ENCODE assay signal across 13 mouse cellular contexts in genomic region chr9:62484107-62484506, GRCm38 (mm10). TPM values are rescaled to one million over a fixed set of nuclear protein-coding genes. Genes with fewer than 3 reads are reported as not detected.
DNase-seq lines count a peak whose midpoint lies in the region; ATAC-seq and TF ChIP-seq lines count a peak whose summit lies in the region.
"Had no signal": no experiment of that assay in that cellular context is flagged by ENCODE, and none has a peak within 500 bp of the region (broad histone marks: within the 10 kb centered on the region; RNA-seq: fewer than 3 reads in every experiment).

No protein-coding gene starts in this region.

- H3K4me1 ChIP-seq in heart, embryonic 11.5 days (ENCODE audit: control insufficient read depth, insufficient read depth, low read length) = no peaks in the 10 kb centered on the region; the same call in 1 of the 2 replicates
- H3K4me1 ChIP-seq in stomach, embryonic 14.5 days (ENCODE audit: control insufficient read depth, insufficient read depth, low read length) = no peaks in the 10 kb centered on the region
- no peaks in the 10 kb centered on the region for H3K4me1 ChIP-seq in stomach, postnatal 0 days (replicated peaks; ENCODE audit: control insufficient read depth, insufficient read depth)
- H3K4me1 ChIP-seq in hindbrain, embryonic 16.5 days (ENCODE audit: control insufficient read depth, insufficient read depth, low read depth, low read length) = peaks cover 20% of the 10 kb centered on the region
- H3K4me1 ChIP-seq: liver, embryonic 13.5 days had no signal

- H3K4me3 ChIP-seq in heart, embryonic 11.5 days (ENCODE audit: low read depth, low read length) = no peak overlapping the region
- no peak overlapping the region for H3K4me3 ChIP-seq in stomach, embryonic 14.5 days (ENCODE audit: low read depth, low read length)
- H3K4me3 ChIP-seq in stomach, postnatal 0 days (ENCODE audit: low read depth, low read length) = no peak overlapping the region
- H3K4me3 ChIP-seq in hindbrain, embryonic 16.5 days (ENCODE audit: low read length) = no peak overlapping the region
- H3K4me3 ChIP-seq: liver, embryonic 13.5 days had no signal

- no peak overlapping the region for H3K4me2 ChIP-seq in heart, embryonic 11.5 days
- no peak overlapping the region for H3K4me2 ChIP-seq in stomach, embryonic 14.5 days (replicated peaks; ENCODE audit: low read depth, low read length)
- no peak overlapping the region for H3K4me2 ChIP-seq in stomach, postnatal 0 days (replicated peaks; ENCODE audit: low read depth)
- no peak overlapping the region for H3K4me2 ChIP-seq in hindbrain, embryonic 16.5 days (ENCODE audit: low read length)
- H3K4me2 ChIP-seq: liver, embryonic 13.5 days had no signal

- H3K27me3 ChIP-seq in heart, embryonic 11.5 days (ENCODE audit: control insufficient read depth, insufficient read depth, low read length) = no peaks in the 10 kb centered on the region
- H3K27me3 ChIP-seq in stomach, embryonic 14.5 days (ENCODE audit: control insufficient read depth, insufficient read depth, low read length) = no peaks in the 10 kb centered on the region
- H3K27me3 ChIP-seq in stomach, postnatal 0 days (ENCODE audit: control insufficient read depth, insufficient read depth, low read length) = no peaks in the 10 kb centered on the region
- H3K27me3 ChIP-seq in hindbrain, embryonic 16.5 days (replicated peaks; ENCODE audit: control insufficient read depth, insufficient read depth, low read length) = no peaks in the 10 kb centered on the region
- H3K27me3 ChIP-seq: liver, embryonic 13.5 days; Patski had no signal

- intact Hi-C loops in gastrocnemius, postnatal 36 days (cut with DNase I) = no loop called here

- H3K27ac ChIP-seq in heart, embryonic 11.5 days (ENCODE audit: low read depth, low read length) = no peak overlapping the region
- H3K27ac ChIP-seq in stomach, embryonic 14.5 days (ENCODE audit: low read length) = no peak overlapping the region
- H3K27ac ChIP-seq in stomach, postnatal 0 days (replicated peaks) = no peak overlapping the region
- H3K27ac ChIP-seq in hindbrain, embryonic 16.5 days (ENCODE audit: low read depth, low read length) = no peak overlapping the region
- H3K27ac ChIP-seq: liver, embryonic 13.5 days had no signal

- no peak for ATAC-seq in heart, embryonic 11.5 days (replicated peaks; ENCODE audit: insufficient number of reproducible peaks, low FRiP score, low TSS enrichment)
- no peak for ATAC-seq in stomach, embryonic 14.5 days (ENCODE audit: insufficient number of reproducible peaks, insufficient read depth, low FRiP score, low read depth)
- ATAC-seq in stomach, postnatal 0 days (ENCODE audit: low FRiP score, low TSS enrichment) = no peak
- peak; percentile 74 for ATAC-seq in hindbrain, embryonic 16.5 days
- ATAC-seq: Patski had no signal

- DNase-seq in heart, adult 11 months = peak; percentile 91
- DNase-seq in stomach, postnatal 0 days (ENCODE audit: low spot score) = no peak
- no peak for DNase-seq in B cell, adult 2 months
- DNase-seq in gastrocnemius, postnatal 36 days = no peak
- DNase-seq: cerebellum, adult 9-11 months; heart, postnatal 4 days; liver, embryonic 13.5 days; lung, postnatal 14 days; thymus, postnatal 25 days had no signal

- H3K9me3 ChIP-seq in heart, embryonic 11.5 days (replicated peaks; ENCODE audit: control insufficient read depth, low read length) = no peaks in the 10 kb centered on the region
- no peaks in the 10 kb centered on the region for H3K9me3 ChIP-seq in stomach, embryonic 14.5 days (ENCODE audit: control insufficient read depth, low read depth, low read length)
- no peaks in the 10 kb centered on the region for H3K9me3 ChIP-seq in stomach, postnatal 0 days (ENCODE audit: control insufficient read depth, low read length)
- no peaks in the 10 kb centered on the region for H3K9me3 ChIP-seq in hindbrain, embryonic 16.5 days (ENCODE audit: control insufficient read depth, low read length)
- H3K9me3 ChIP-seq: liver, embryonic 13.5 days had no signal

- TF ChIP-seq EP300 in stomach, postnatal 0 days (optimal IDR thresholded peaks at IDR 0.05) = no peak

- H3K9ac ChIP-seq in heart, embryonic 11.5 days (ENCODE audit: low read depth, low read length) = no peak overlapping the region
- 0 out of 2 replicates have a peak overlapping the region, but pooled peaks have one; percentile 10 for H3K9ac ChIP-seq in stomach, embryonic 14.5 days (replicated peaks; ENCODE audit: low read depth, low read length)
- H3K9ac ChIP-seq in stomach, postnatal 0 days (ENCODE audit: low read length) = no peak overlapping the region
- no peak overlapping the region for H3K9ac ChIP-seq in hindbrain, embryonic 16.5 days (ENCODE audit: low read depth, low read length)
- H3K9ac ChIP-seq: liver, embryonic 13.5 days had no signal

- TF ChIP-seq CTCF in stomach, postnatal 0 days (IDR thresholded peaks at IDR 0.05; ENCODE audit: low read depth) = no peak

- 50% methylated on average over 4 of the region's 4 CpGs for WGBS in heart, embryonic 11.5 days (ENCODE audit: insufficient replicate concordance)
- WGBS in stomach, embryonic 14.5 days = 58% methylated on average over 4 of the region's 4 CpGs
- 40% methylated on average over 4 of the region's 4 CpGs for WGBS in stomach, postnatal 0 days
- 14% methylated on average over 4 of the region's 4 CpGs for WGBS in hindbrain, embryonic 16.5 days

- no peaks in the 10 kb centered on the region for H3K36me3 ChIP-seq in heart, embryonic 11.5 days (ENCODE audit: control insufficient read depth, insufficient read depth, low read length)
- no peaks in the 10 kb centered on the region for H3K36me3 ChIP-seq in stomach, embryonic 14.5 days (ENCODE audit: control insufficient read depth, insufficient read depth, low read length)
- H3K36me3 ChIP-seq in stomach, postnatal 0 days (ENCODE audit: control insufficient read depth, insufficient read depth, low read length) = no peaks in the 10 kb centered on the region
- H3K36me3 ChIP-seq in hindbrain, embryonic 16.5 days (ENCODE audit: control insufficient read depth, insufficient read depth, low read length) = no peaks in the 10 kb centered on the region
- H3K36me3 ChIP-seq: liver, embryonic 13.5 days had no signal

RNA-seq across cellular contexts. Expression of gene Coro2b, which starts 52.7 kb away (rescaled TPM):
- 3.7 TPM in 2 replicates for polyA plus RNA-seq in heart, embryonic 11.5 days (2014; fragmentation: Nextera tagmentation; extraction: Ambion mirVana)
- 9.6 and 13.0 TPM in 2 replicates for polyA plus RNA-seq in stomach, embryonic 14.5 days (2014; fragmentation: Nextera tagmentation; extraction: Ambion mirVana)
- polyA plus RNA-seq in stomach, postnatal 0 days (2015; fragmentation: Nextera tagmentation; extraction: Ambion mirVana) = 4.9 and 5.4 TPM in 2 replicates
- polyA plus RNA-seq in hindbrain, embryonic 16.5 days (2015; fragmentation: Nextera tagmentation; extraction: Ambion mirVana) = 37.5 and 46.2 TPM in 2 replicates
- 1 to 10 TPM; 5.5 to 6.8 TPM for total RNA-seq in gastrocnemius, postnatal 36 days (2021)
